Comparison of ENCODE assay signal across 8 mouse cellular contexts in the genomic region with DNA sequence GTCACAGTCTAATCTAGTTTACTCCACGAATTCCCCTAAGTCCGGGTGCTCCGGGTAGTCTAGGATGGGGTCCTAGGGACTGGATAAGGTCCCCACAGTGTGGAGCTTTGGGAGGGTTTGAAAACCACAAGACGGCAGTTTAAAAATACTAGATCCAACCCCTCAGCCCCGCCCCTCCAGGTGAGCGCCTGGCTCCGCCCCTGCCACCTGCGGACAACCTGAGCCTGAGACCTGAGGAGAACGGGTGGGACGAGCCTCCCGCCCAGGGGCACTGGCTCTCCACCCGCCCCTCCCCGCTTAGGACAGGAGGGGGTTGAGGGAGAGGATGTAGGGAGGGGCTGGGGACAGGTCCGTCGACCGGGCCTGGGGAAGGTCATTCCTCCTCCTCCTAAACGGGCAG. TPM values are rescaled to one million over a fixed set of nuclear protein-coding genes. Genes with fewer than 3 reads are reported as not detected.
DNase-seq lines count a peak whose midpoint lies in the region; ATAC-seq and TF ChIP-seq lines count a peak whose summit lies in the region.

No protein-coding gene starts in this region.

- H3K27ac ChIP-seq in forebrain, postnatal 0 days (ENCODE audit: low read depth, low read length), result no peak overlapping the region
- no peak overlapping the region; the same call in 1 of the 2 replicates for H3K27ac ChIP-seq in midbrain, embryonic 10.5 days (replicated peaks)

- ATAC-seq in forebrain, postnatal 0 days, result no peak

- H3K36me3 ChIP-seq in forebrain, postnatal 0 days (ENCODE audit: insufficient read depth), result no peaks in the 10 kb centered on the region
- no peaks in the 10 kb centered on the region for H3K36me3 ChIP-seq in midbrain, embryonic 10.5 days

- WGBS in forebrain, postnatal 0 days, result 16% methylated on average over 17 of the region's 17 CpGs
- 13% methylated on average over 17 of the region's 17 CpGs for WGBS in midbrain, embryonic 10.5 days

- peak overlapping the region; percentile 82 for H3K4me2 ChIP-seq in forebrain, postnatal 0 days (ENCODE audit: low read depth)

- TF ChIP-seq CTCF in forebrain, postnatal 0 days (IDR thresholded peaks at IDR 0.05; ENCODE audit: low read depth), result no peak

- no peak overlapping the region for H3K9ac ChIP-seq in forebrain, postnatal 0 days

- no peaks in the 10 kb centered on the region for H3K27me3 ChIP-seq in forebrain, postnatal 0 days (ENCODE audit: insufficient read depth, low read length)
- H3K27me3 ChIP-seq in midbrain, embryonic 10.5 days (ENCODE audit: low read depth, poor library complexity, severe bottlenecking), result peaks cover 84% of the 10 kb centered on the region

- peak; percentile 57 for DNase-seq in cerebellum, adult 9-10 months
- DNase-seq in cerebellum, postnatal 36 days, result no peak
- no peak for DNase-seq in forebrain, postnatal 0 days
- peak; percentile 73 to 90 for DNase-seq in kidney, postnatal 25 days
- no peak for DNase-seq in midbrain, embryonic 10.5 days (ENCODE audit: low spot score)
- DNase-seq in spleen, postnatal 14 days (ENCODE audit: low spot score in 2 of 2), result no peak
- DNase-seq in left cerebral cortex, adult 9 months (ENCODE audit: low spot score in 2 of 2), result no peak
- DNase-seq in urinary bladder, adult 2 months (ENCODE audit: low spot score), result no peak

- H3K9me3 ChIP-seq in forebrain, postnatal 0 days (ENCODE audit: low read length), result no peaks in the 10 kb centered on the region
- H3K9me3 ChIP-seq in midbrain, embryonic 10.5 days (replicated peaks), result no peaks in the 10 kb centered on the region

- H3K4me1 ChIP-seq in forebrain, postnatal 0 days (ENCODE audit: insufficient read depth), result no peaks in the 10 kb centered on the region
- peaks cover 45% of the 10 kb centered on the region for H3K4me1 ChIP-seq in midbrain, embryonic 10.5 days

- H3K4me3 ChIP-seq in forebrain, postnatal 0 days (ENCODE audit: low read depth, low read length), result peak overlapping the region; percentile 52
- peak overlapping the region; percentile 64 for H3K4me3 ChIP-seq in midbrain, embryonic 10.5 days

RNA-seq across cellular contexts. Expression of a gene that starts 6.7 kb away (rescaled TPM):
- total RNA-seq in forebrain, postnatal 0 days (2014; rRNA removed), result 6.3 and 8.5 TPM in 2 replicates
- polyA plus RNA-seq in forebrain, postnatal 0 days (2015; fragmentation: Nextera tagmentation; extraction: Ambion mirVana), result 5.7 and 6.4 TPM in 2 replicates
- 6.5 and 6.9 TPM in 2 replicates for polyA plus RNA-seq in midbrain, embryonic 10.5 days (2016; fragmentation: Nextera tagmentation; extraction: Ambion mirVana)
- 23.7 and 25.1 TPM in 2 replicates for polyA plus RNA-seq in urinary bladder, adult 2 months (2012; rRNA removed)

RNA-seq across cellular contexts. Expression of a gene that starts 8.0 kb away (rescaled TPM):
- 189 and 229 TPM in 2 replicates for total RNA-seq in forebrain, postnatal 0 days (2014; rRNA removed)
- polyA plus RNA-seq in forebrain, postnatal 0 days (2015; fragmentation: Nextera tagmentation; extraction: Ambion mirVana), result 110 and 130 TPM in 2 replicates
- 55.0 and 60.8 TPM in 2 replicates for polyA plus RNA-seq in midbrain, embryonic 10.5 days (2016; fragmentation: Nextera tagmentation; extraction: Ambion mirVana)
- 38.6 and 48.9 TPM in 2 replicates for polyA plus RNA-seq in urinary bladder, adult 2 months (2012; rRNA removed)

RNA-seq across cellular contexts. Expression of a gene that starts 18.0 kb away (rescaled TPM):
- 43.3 and 44.6 TPM in 2 replicates for total RNA-seq in forebrain, postnatal 0 days (2014; rRNA removed)
- 22.8 and 24.8 TPM in 2 replicates for polyA plus RNA-seq in forebrain, postnatal 0 days (2015; fragmentation: Nextera tagmentation; extraction: Ambion mirVana)
- polyA plus RNA-seq in midbrain, embryonic 10.5 days (2016; fragmentation: Nextera tagmentation; extraction: Ambion mirVana), result 50.5 and 55.5 TPM in 2 replicates
- polyA plus RNA-seq in urinary bladder, adult 2 months (2012; rRNA removed), result 45.9 and 48.3 TPM in 2 replicates

RNA-seq across cellular contexts. Expression of a gene that starts 18.0 kb away (rescaled TPM):
- 90.2 and 94.9 TPM in 2 replicates for total RNA-seq in forebrain, postnatal 0 days (2014; rRNA removed)
- 134 and 148 TPM in 2 replicates for polyA plus RNA-seq in forebrain, postnatal 0 days (2015; fragmentation: Nextera tagmentation; extraction: Ambion mirVana)
- polyA plus RNA-seq in midbrain, embryonic 10.5 days (2016; fragmentation: Nextera tagmentation; extraction: Ambion mirVana), result 229 and 258 TPM in 2 replicates
- polyA plus RNA-seq in urinary bladder, adult 2 months (2012; rRNA removed), result 95.9 and 103 TPM in 2 replicates

RNA-seq across cellular contexts. Expression of a gene that starts 32.0 kb away (rescaled TPM):
- total RNA-seq in forebrain, postnatal 0 days (2014; rRNA removed), result 87.3 and 113 TPM in 2 replicates
- polyA plus RNA-seq in forebrain, postnatal 0 days (2015; fragmentation: Nextera tagmentation; extraction: Ambion mirVana), result 66.4 and 79.4 TPM in 2 replicates
- 3.7 and 4.2 TPM in 2 replicates for polyA plus RNA-seq in midbrain, embryonic 10.5 days (2016; fragmentation: Nextera tagmentation; extraction: Ambion mirVana)
- 2.2 and 2.6 TPM in 2 replicates for polyA plus RNA-seq in urinary bladder, adult 2 months (2012; rRNA removed)

Comparison
In these comparisons a context has a peak if more than half of its experiments do, and no peak if none do; other contexts are left out.
1. DNase-seq: peak in cerebellum, adult 9-10 months (single experiment) and kidney, postnatal 25 days (2 of 2); none in cerebellum, postnatal 36 days (0 of 2), forebrain, postnatal 0 days (single experiment), midbrain, embryonic 10.5 days (single experiment), spleen, postnatal 14 days (0 of 2), left cerebral cortex, adult 9 months (0 of 2) and urinary bladder, adult 2 months (single experiment).